Mouse (Mus musculus): Measurements from ENCODE around the gene Grin3b.
A peak's percentile ranks its signal among the peaks of the same experiment; 100 is the strongest.

Gene Grin3b

DNA sequence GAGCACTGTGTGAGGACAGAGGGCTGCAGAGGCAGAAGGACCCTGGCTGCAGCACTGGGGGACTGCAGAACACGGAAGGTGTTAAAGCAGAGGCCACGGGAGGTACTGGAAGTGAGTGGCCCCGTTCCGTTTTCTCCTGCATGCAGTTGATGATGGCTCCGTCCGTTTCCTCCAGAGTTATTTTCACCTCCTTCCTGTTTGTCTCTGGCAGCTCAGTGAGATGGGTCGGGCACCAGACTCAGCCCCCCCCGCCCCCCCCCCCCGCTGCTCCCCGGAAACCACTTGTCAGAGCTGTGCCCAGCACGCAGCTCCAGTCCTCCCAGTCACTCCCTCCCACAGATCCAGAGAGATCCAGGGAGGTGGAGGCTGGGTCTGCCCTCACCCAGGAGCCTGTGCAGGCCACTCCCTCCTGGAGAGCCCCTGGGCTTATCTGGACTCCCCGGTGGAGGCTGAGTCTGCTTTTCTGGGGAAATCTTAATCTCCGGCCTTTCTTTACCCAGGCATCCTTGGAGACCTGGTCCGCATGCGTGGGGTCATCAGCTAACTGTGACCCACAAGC, 48.3 kb downstream of the Grin3b start:
- peak; percentile 60 to 63 for DNase-seq

DNA sequence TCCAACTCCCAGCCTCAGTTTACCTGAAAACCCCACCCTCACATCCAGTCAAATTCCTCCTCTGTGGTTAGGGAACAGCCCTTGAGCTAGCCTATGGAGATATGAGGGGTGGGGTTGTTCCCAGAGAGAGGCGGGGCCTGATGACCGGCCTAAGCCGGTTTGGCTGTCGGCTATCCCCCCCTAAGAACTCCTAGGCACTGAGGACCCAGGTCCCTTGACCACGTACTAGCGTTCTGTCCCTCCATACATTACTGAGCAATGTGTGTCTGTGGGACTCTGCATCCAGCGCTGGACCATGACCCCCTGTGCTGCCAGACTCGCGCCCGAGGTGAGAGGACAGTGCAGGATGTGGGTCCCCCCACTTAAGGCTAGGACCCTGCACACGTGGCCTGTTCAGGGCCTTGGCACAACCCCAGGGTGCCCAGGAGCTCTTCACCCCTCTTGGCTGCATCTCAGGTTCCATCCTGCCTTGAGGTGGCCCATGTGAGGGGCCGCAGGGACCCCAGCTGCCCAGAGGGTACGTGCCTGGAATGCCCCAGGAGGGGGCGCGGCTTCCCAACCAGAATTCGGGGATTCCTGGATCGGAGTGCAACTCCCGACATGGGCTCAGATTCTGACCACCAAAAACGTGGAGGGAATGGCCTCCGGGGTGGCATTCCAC, 49.1 kb downstream of the Grin3b start:
- no peak for DNase-seq

DNA sequence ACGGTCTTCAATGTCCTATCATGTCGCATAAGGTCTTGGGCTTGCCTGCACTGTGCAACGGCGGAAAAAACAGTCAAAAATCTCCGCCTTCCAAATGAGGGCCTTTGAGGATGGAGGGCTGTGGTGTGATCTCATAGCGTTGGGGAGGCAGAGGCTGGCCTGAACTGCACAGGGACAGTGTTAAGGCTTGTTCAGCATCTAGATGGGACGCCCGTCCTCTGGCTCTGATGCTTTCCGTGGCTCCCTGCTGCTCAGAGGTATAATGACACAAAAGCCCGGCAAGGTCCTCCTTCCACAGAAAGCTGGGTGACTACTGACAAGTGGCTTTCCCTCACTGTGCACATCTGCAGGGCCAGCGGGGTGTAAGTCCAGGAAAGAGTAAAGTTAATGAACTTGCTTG, 49.7 kb downstream of the Grin3b start:
- no peak for DNase-seq

DNA sequence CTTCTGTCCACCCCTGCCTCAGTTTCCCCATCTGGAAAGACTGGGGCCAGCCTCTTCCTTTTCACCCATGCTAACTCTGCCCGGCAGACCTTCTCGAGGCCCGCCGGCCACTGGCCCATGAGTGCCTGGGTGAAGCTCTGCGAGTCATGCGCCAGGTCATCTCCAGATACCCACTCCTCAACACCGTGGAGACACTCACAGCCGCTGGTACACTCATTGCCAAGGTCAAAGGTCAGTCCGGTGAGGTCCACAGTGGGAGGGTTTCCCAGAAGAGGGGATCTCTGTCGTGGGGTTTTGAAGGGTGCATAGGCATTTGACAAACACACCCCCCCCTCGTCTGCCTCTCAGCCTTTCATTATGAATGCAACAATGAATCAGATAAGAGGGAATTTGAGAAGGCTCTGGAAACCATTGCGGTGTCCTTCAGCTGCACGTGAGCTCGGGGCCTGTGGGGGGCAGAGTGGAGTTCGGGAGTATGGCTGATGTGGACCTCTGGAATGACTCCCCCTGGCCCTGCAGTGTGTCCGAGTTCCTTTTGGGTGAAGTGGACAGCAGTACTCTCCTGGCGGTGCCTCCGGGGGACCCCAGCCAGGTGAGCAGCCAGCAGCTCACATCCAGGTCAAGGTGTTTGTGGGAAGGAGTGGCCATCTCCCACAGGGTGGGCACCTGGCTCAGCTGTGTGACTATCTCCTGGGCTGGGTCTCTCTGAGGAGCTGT, 50.2 kb downstream of the Grin3b start:
- DNase-seq = no peak

DNA sequence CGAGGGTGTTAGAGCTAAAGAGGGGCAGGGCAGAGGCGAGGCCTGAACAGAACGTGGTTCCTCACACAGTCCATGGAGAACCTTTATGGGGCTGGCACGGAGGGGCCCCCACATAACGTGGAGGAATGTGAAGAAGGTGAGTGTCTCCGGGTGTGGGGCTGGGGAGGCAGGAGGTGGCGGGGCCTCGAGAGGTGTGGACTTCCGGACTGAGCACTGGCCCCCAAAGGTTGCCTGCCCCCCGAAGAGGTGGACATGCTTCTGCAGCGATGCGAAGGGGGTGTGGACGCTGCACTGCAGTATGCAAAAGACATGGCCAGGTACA, 50.8 kb downstream of the Grin3b start:
- no peak for DNase-seq

DNA sequence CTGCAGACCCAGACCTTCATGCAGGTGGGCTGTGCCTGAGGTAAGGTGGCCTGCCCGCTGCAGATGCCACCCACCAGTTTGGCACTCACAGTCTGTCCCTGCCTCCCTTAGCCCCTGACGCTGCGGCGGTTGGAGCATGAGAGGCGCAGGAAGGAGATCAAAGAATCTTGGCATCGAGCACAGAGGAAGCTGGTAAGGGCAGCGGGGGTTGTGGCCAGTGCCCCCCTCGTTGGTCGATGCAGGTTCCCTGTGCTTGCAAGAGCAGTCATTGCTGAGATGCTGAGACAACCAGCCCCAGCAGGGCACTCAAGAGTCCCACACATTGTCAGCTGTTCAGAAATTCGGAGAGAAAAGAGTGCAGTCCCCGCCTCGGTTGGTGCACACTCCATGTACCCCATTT, 51.6 kb downstream of the Grin3b start:
- no peak for DNase-seq

DNA sequence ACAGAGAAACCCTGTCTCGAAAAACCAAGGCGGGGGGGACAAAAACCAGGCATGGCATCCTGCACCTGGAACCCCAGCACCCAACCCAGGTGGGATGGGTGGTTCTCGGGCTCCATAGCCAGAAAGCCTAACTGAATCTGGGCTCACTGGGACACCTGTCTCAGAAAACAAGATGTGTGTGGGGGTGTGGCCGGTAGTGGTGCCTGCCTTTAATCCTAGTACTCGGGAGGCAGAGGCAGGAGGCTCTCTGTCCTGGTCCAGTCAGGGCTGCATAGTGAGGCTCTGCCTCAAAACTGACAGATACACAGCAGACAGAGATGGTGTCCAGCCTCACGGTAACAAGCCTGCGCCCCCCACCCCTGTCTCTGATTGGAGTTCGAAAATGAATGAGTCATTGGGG, 52.3 kb downstream of the Grin3b start:
- no peak for DNase-seq

DNA sequence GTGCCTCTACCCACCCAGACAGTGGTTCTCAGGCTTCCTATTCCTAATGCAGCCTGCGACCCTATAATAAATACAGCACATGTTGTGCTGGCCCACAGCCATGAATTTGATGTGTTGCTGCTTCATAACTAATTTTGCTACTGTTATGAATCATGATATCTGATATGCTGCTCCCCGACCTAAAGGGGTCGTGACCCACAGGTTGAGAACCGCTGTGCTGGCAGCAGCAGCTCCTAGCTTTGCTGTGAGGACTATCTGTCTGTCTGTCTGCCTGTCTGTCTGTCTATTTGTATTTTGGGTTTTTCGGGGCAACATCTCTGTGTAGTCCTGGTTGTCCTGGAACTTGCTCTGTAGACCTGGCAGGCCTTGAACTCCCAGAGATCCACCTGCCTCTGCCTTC, 53.2 kb downstream of the Grin3b start:
- no peak for DNase-seq

DNA sequence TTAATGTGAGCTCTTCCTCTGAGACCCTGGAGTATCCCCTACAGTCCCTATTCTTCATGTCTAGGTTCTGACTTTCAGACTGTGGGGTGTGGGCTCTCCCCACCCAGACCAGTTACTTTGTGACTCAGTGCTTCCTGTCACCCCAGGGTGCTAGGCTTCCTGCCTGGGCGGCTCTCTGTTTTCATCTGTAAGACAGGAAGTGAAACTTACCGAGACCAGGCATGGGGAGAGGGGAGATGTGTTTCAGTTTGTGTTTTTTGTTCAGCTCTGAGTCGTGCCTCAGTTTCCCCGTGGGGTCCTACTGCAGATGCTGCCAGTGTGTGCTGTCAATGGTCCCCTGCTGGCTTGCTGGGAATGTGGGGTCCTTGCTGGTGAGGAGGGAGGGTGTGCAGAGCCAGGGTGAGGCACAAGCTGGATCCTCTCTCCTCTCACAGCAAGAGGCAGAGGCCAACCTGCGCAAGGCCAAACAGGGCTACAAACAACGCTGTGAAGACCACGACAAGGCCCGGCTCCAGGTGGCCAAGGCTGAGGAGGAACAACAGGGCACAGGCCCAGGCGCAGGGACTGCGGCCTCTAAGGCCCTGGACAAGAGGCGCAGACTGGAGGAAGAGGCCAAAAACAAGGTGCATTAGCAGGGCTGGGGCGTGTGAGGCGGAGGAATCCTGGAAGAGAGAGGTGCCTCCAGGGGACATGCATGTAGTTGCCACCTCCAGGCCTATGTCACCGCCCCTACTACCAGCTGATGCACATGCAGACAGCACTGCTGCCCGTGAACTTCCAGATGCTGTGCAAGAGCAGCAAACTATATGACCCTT, 53.9 kb downstream of the Grin3b start:
- peak; percentile 62 to 71 for DNase-seq

DNA sequence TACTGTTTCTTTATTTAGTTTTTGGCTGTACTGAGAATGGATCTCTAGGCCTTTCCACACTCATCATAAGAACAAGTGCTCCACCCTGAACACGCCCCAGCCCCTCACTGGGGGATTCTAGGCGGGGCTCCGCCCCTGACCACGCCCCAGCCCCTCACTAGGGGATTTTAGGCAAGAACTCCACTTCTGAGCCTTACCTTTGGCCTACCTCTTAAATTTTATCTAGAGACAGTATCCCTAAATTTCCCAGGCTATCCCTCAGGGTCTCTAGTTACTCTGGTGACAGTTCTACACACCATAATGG, 54.5 kb downstream of the Grin3b start:
- no peak for DNase-seq

DNA sequence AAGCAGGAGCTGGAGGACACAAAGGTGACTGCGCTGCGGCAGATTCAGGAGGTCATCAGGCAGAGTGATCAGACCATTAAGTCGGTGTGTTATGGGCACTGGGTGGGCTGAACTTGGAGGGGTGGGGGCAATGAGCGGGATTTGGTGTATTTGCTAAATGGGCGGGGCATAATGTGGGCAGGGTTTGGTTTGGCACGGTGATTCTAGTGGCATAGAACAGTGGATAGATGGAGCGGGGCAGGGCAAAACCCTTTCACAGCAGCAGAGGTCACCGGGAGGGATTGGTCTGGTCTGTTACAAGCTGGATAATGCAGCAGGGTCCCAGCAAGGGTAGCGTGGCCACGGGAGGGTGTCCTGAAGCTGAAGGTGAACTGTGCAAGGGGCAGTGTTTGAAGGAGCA, 54.9 kb downstream of the Grin3b start:
- no peak for DNase-seq

DNA sequence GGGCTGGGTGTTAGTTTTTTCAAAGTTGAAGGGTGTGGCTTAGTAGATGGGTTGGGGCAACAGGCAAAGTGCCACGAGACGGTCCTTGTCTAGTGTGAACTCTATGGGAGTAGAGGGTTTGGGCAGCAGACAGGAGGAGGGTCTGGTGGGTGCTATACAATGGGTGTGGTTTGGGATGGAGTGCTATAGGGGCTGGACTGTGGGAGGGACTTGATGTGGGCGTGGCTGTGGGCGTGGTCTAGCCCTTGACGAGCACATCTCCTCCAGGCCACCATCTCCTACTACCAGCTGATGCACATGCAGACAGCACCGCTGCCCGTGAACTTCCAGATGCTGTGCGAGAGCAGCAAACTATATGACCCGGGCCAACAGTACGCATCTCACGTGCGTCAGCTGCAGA, 55.4 kb downstream of the Grin3b start:
- DNase-seq = peak in 1 of 2 experiments; percentile 48
